Mouse (Mus musculus): ENCODE measurements around the gene Caps2. TPM values are rescaled to one million over a fixed set of nuclear protein-coding genes. Genes with fewer than 3 reads are reported as not detected.
"Not testable (repeated sequence)": the region's sequence is repeated elsewhere in the genome, so short reads cannot be mapped to it uniquely, and the experiment has no call there.

The Caps2 gene
- under 1 TPM; 0.23 to 0.32 TPM for total RNA-seq (2021)
- long read RNA-seq, result 0 reads

GRCm38 (mm10) chr10:112163168-112163766 lies at the start of gene Caps2:
Gene Caps2, plus strand, starts transcription at chr10:112163621.
- peak in 1 of 2 experiments; percentile 12 for DNase-seq (ENCODE audit: low spot score in 2 of 2)

- DNase-seq (ENCODE audit: low spot score in 2 of 2), result not testable (repeated sequence)
These were observed 38.3 kb upstream of the Caps2 start for GRCm38 (mm10) chr10:112125090-112125489.

GRCm38 (mm10) chr10:112127682-112128230 lies 35.7 kb upstream of the Caps2 start:
- not testable (repeated sequence) for DNase-seq (ENCODE audit: low spot score in 2 of 2)

GRCm38 (mm10) chr10:112132194-112132593 lies 31.2 kb upstream of the Caps2 start:
- no peak for DNase-seq (ENCODE audit: low spot score in 2 of 2)

GRCm38 (mm10) chr10:112138050-112138870 lies 25.2 kb upstream of the Caps2 start:
- peak in 1 of 2 experiments; percentile 67 for DNase-seq (ENCODE audit: low spot score in 2 of 2)

GRCm38 (mm10) chr10:112138871-112139430 lies 24.5 kb upstream of the Caps2 start:
- DNase-seq (ENCODE audit: low spot score in 2 of 2), result no peak

- DNase-seq (ENCODE audit: low spot score in 2 of 2), result no peak
These were observed 23.6 kb upstream of the Caps2 start for GRCm38 (mm10) chr10:112139834-112140233.

- DNase-seq (ENCODE audit: low spot score in 2 of 2), result peak; percentile 85 to 94
These were observed 3.4 kb upstream of the Caps2 start, which contains the start of gene Glipr1l3 for GRCm38 (mm10) chr10:112159882-112160560. Gene Glipr1l3, minus strand, starts transcription at chr10:112160327.

GRCm38 (mm10) chr10:112177027-112177426 lies 13.6 kb downstream of the Caps2 start:
- not testable (repeated sequence) for DNase-seq (ENCODE audit: low spot score in 2 of 2)

GRCm38 (mm10) chr10:112193919-112194318 lies 30.5 kb downstream of the Caps2 start:
- DNase-seq (ENCODE audit: low spot score in 2 of 2), result not testable (repeated sequence)

GRCm38 (mm10) chr10:112203463-112203862 lies 40.0 kb downstream of the Caps2 start:
- peak; percentile 55 to 71 for DNase-seq (ENCODE audit: low spot score in 2 of 2)

GRCm38 (mm10) chr10:112227073-112227472 lies 63.7 kb downstream of the Caps2 start:
- DNase-seq (ENCODE audit: low spot score in 2 of 2), result no peak

GRCm38 (mm10) chr10:112229091-112229843 lies 65.8 kb downstream of the Caps2 start:
- not testable (repeated sequence) for DNase-seq (ENCODE audit: low spot score in 2 of 2)

GRCm38 (mm10) chr10:112232733-112233132 lies 69.3 kb downstream of the Caps2 start:
- DNase-seq (ENCODE audit: low spot score in 2 of 2), result not testable (repeated sequence)

- not testable (repeated sequence) for DNase-seq (ENCODE audit: low spot score in 2 of 2)
These were observed 72.0 kb downstream of the Caps2 start for GRCm38 (mm10) chr10:112235396-112235940.

GRCm38 (mm10) chr10:112248273-112248672 lies 84.9 kb downstream of the Caps2 start:
- no peak for DNase-seq (ENCODE audit: low spot score in 2 of 2)

GRCm38 (mm10) chr10:112263467-112263866 lies 100.0 kb downstream of the Caps2 start:
- DNase-seq (ENCODE audit: low spot score in 2 of 2), result peak; percentile 40 to 68
